Mouse (Mus musculus) 3134 (cell line): ENCODE measurements at regions not wholly inside any gene's neighbourhood (a gene's known extent, or its start where the extent isn't known, plus 50 kb on each side); places are given as distances from the start of the nearest gene placed in this dataset.
A peak's percentile ranks its signal among the peaks of the same experiment; 100 is the strongest.
"Not testable (repeated sequence)": the region's sequence is repeated elsewhere in the genome, so short reads cannot be mapped to it uniquely, and the experiment has no call there.

ENCODE experiments used
- DNase-seq: peaks from one replicate; pipeline ENCODE4 v3.0.0-alpha.2; 2011; ENCODE audit warnings: low spot score; ENCODE audit not compliant: insufficient read length; ENCODE audit errors: extremely low read depth

GRCm38 (mm10) chr8:57383746-57384320, 63.0 kb downstream of the Hand2 start:
- DNase-seq = peak; percentile 60

GRCm38 (mm10) chr8:57387627-57388026, 66.8 kb downstream of the Hand2 start:
- no peak for DNase-seq

GRCm38 (mm10) chr8:57388579-57388978, 67.1 kb upstream of the Scrg1 start:
- no peak for DNase-seq

- DNase-seq = no peak
These were observed 57.6 kb upstream of the Scrg1 start for GRCm38 (mm10) chr8:57397999-57398635.

GRCm38 (mm10) chr8:57400171-57400570, 55.6 kb upstream of the Scrg1 start:
- not testable (repeated sequence) for DNase-seq

GRCm38 (mm10) chr8:57400776-57401631, 54.7 kb upstream of the Scrg1 start:
- DNase-seq = peak; percentile 26

GRCm38 (mm10) chr8:57401661-57402060, 54.1 kb upstream of the Scrg1 start:
- no peak for DNase-seq

GRCm38 (mm10) chr8:57402200-57402599, 53.5 kb upstream of the Scrg1 start:
- no peak for DNase-seq

- DNase-seq = no peak
These were observed 52.0 kb upstream of the Scrg1 start for GRCm38 (mm10) chr8:57403640-57404180.

- no peak for DNase-seq
These were observed 50.4 kb upstream of the Scrg1 start for GRCm38 (mm10) chr8:57405277-57405817.
